Mouse (Mus musculus) embryonic fibroblast, embryonic 13.5 days (primary cell): Measurements from ENCODE around the gene Serpini1.

Experiments
- CTCF ChIP-seq: IDR thresholded peaks from 2 replicates; pipeline ENCODE4 v1.5.1; 2011; ENCODE audit warnings: mild to moderate bottlenecking, control low read depth, low read length, moderate library complexity, borderline replicate concordance; ENCODE audit not compliant: insufficient read depth
- POLR2A ChIP-seq: IDR thresholded peaks from 2 replicates; pipeline ENCODE4 v1.6.1; 2011; ENCODE audit warnings: low read depth, mild to moderate bottlenecking, control low read depth, low read length, moderate library complexity

GRCm38 (mm10) chr3:75630988-75631615 lies 73.8 kb downstream of the Serpini1 start:
- TF ChIP-seq CTCF (no peak), POLR2A (no peak)
